Mouse (Mus musculus): ENCODE measurements around the gene Gm21828. TPM values are rescaled to one million over a fixed set of nuclear protein-coding genes. Genes with fewer than 3 reads are reported as not detected.
"Not testable (repeated sequence)": the region's sequence is repeated elsewhere in the genome, so short reads cannot be mapped to it uniquely, and the experiment has no call there.

Gm21828 gene
- not detected in 2 replicates for polyA plus RNA-seq (2016; fragmentation: Nextera tagmentation; extraction: Ambion mirVana)

- ATAC-seq (ENCODE audit: insufficient number of reproducible peaks, insufficient read depth, low FRiP score, low TSS enrichment); H3K36me3 ChIP-seq; H3K9me3 ChIP-seq; H3K27ac ChIP-seq; H3K27me3 ChIP-seq; H3K4me2 ChIP-seq (replicated peaks); H3K4me3 ChIP-seq; H3K9ac ChIP-seq; H3K4me1 ChIP-seq: not testable (repeated sequence)
- WGBS, result no CpG with 5 or more reads among the region's 3 CpGs
These were observed at the start of gene Gm21828 for GRCm38 (mm10) chrY:13223828-13224227. TSS of gene Gm21828 (minus strand) at chrY:13223928.

GRCm38 (mm10) chrY:13252091-13252490, 28.4 kb upstream of the Gm21828 start, which contains the start of the genes Gm21440 and Gm21454:
TSS of gene Gm21440 (plus strand) at chrY:13252391.
TSS of gene Gm21454 (plus strand) at chrY:13252442.
- not testable (repeated sequence) for H3K9me3 ChIP-seq; H3K27me3 ChIP-seq; H3K27ac ChIP-seq; H3K4me1 ChIP-seq; H3K9ac ChIP-seq; H3K36me3 ChIP-seq; H3K4me2 ChIP-seq (replicated peaks); H3K4me3 ChIP-seq; ATAC-seq (ENCODE audit: insufficient number of reproducible peaks, insufficient read depth, low FRiP score, low TSS enrichment)

Other genes with a start within 250 kb of the Gm21828 start
- not detected in 2 replicates for gene Gm20807, start 181.0 kb downstream of the Gm21828 start, polyA plus RNA-seq (2016; fragmentation: Nextera tagmentation; extraction: Ambion mirVana)
- gene Gm21891, start 90.4 kb downstream of the Gm21828 start, polyA plus RNA-seq (2016; fragmentation: Nextera tagmentation; extraction: Ambion mirVana), result not detected in 2 replicates
- gene Gm21425, start 62.0 kb downstream of the Gm21828 start, polyA plus RNA-seq (2016; fragmentation: Nextera tagmentation; extraction: Ambion mirVana), result not detected in 2 replicates
- gene Gm21440, start 28.5 kb upstream of the Gm21828 start, polyA plus RNA-seq (2016; fragmentation: Nextera tagmentation; extraction: Ambion mirVana), result not detected in 2 replicates
- not detected in 2 replicates for gene Gm21454, start 28.5 kb upstream of the Gm21828 start, polyA plus RNA-seq (2016; fragmentation: Nextera tagmentation; extraction: Ambion mirVana)
- not detected in 2 replicates for gene Gm21725, start 125.1 kb upstream of the Gm21828 start, polyA plus RNA-seq (2016; fragmentation: Nextera tagmentation; extraction: Ambion mirVana)
- not detected in 2 replicates for gene Gm21866, start 241.7 kb upstream of the Gm21828 start, polyA plus RNA-seq (2016; fragmentation: Nextera tagmentation; extraction: Ambion mirVana)

Data from embryonic facial prominence, embryonic 12.5 days (tissue).